Mouse (Mus musculus): Measurements from ENCODE around the gene Prrx2.

Prrx2 gene

DNA sequence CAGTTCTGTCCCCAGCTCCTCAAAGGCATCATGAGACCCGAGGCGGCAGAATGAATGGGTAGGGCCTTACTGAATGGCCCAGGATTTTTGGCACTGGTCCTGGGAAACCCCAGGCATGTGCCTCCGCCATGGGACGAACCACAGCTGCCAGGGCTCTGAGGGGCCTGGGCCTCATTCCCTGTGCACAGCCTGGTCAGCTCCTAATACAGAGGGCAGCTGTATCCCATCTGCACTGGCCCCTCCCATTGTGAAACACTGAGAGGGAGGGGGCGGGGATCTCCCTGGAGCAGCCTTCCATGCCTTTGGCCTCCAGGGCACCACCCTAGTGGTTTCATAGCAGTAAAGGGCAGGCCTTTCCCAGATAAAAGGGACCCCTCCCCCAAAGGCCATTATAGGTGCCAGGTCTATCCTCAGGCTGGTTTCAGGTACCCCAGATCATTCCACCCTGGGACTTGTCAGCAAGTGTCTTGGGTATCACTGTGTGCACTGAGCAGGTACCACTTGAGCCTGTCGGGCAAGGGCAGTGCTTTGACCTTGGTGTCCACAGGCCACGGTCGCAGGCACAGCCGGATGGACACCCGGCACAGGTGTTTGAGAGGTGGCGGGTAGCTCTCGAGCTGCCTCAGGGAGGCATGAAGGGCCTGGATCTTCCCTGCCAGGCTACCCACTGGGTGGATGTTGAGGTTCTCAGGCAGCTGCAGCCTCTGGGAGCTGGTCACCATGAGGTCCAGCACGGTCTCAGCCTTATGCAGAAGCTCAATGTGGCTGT, 11.2 kb upstream of the Prrx2 start:
- peak; percentile 69 to 79 for DNase-seq (ENCODE audit: low spot score in 2 of 2)

DNA sequence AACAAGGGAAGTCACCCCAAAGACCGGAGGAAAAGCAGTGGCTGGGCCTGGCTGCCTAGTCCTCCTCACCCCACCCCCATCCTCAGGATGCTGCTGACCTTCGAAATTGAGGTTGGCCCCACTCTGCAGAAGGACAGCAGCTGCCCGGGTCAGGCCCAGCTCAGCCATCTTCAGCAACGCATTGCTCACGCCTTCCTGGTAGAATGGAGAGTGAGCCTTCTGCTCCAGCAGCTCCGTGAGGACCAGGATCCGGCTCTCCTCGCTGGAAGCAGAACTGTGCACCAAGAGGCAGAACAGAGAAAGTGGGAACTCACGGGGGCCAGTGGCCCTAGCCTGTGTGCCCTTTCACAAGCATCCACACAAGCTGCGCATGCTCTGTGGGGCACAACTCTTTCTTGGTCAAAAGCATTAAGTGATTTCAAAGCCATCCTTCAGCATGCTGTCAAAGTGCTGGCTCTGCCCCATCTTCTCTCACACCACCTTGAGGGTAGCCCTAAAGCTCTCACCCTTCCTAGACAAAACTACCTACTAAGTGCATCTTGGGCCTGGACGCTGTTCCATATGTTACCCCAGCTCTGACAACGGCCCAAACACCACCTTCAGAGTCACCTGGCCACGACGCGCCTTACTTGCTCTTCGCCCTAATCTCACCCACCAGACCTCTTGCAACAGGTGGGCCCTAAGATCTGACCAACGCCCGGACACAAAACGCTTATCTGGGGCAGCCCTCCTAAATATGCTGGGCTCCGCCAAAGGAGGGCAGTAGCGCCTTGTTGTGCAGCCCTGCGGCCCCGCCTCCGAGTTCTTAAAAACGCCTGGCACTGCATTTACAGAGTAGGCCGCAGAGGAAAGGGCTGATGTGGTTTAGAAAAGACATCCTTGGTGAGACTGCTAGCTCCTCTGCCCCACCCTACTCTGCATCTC, 7.7 kb upstream of the Prrx2 start:
- DNase-seq (ENCODE audit: low spot score in 2 of 2) = no peak

DNA sequence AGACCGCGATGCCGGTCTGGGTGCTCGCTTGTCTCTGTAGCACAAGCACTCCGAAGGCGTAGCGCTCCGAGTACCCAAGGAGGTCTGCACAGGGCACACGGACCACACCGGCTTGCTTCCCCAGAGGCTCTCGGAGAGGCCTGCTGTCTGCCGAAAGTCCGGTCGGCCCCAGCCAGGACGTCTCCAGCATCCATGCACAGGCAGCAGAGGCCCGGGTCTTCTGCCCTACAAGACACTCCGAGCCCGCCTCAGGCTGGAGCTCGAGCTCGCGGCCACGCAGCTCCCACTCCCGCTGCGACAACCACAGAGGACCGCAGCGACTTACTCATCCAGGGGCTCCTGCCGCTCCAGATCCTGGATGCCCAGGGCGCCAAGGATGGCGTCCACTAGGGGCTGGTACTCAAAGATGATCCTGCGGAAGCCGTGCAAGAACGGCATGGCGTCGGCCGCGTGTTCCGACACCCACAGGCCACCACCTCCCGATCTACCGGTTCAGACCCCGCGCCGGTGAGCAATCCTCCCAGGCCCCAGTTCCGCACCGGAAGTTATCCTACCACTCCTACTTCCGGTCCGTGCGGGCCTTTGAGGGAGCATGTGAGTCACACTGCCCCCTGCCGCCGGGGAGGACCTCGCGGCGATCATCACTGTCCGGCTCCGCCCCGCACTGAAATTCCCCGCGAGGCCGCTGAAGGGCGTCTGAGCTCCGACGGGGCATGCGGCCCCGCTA, 6.9 kb upstream of the Prrx2 start:
- DNase-seq (ENCODE audit: low spot score in 2 of 2) = peak; percentile 92 to 97

DNA sequence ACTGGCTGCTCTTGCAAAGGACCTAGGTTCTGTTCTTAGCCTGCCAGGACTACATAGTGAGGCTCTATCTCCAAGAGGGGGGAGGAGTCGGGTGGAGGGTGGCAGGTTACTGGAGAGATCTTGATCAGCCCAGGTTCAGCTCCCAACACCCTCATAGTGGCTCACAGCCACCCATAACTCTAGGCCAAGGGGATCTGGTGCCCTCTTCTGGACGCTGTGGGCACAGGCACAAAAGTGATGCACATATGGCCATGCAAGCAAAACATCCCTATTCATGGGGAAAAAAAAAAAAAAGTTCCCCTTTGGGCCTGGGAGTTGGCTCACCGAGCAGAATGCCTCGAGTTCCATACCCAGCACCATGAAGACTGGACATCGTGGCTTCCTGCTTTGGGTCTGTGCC, 5.5 kb upstream of the Prrx2 start:
- DNase-seq (ENCODE audit: low spot score in 2 of 2) = no peak

DNA sequence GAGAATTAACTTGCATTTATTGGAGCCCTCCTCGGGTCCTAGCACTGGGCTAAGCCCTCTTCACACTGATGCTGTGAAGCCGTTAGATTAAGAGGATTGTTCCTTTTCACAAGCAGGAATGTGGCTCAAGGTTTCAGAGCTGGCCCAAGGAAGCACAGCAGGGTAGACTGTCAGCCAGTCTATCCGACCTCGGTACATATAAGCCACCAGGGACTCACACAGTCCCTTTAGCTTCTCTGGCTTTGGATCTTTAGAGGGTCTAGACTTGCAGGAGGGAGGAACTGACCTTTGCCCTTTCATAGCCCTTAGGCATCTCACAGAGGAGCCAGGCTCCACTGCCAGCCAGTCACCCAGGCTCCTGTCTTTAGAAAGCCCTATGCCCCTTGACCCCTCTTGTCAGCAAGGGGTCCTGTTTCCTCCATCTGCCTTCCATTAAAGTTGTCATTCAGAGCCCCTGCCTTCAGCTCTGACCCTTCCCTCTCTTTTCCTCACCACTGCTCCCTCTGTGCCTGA, 4.4 kb upstream of the Prrx2 start, which contains the start of gene Asb6:
TSS of gene Asb6 (minus strand) at position 51 of the 513 bp plus-strand sequence.
- DNase-seq (ENCODE audit: low spot score in 2 of 2) = no peak

DNA sequence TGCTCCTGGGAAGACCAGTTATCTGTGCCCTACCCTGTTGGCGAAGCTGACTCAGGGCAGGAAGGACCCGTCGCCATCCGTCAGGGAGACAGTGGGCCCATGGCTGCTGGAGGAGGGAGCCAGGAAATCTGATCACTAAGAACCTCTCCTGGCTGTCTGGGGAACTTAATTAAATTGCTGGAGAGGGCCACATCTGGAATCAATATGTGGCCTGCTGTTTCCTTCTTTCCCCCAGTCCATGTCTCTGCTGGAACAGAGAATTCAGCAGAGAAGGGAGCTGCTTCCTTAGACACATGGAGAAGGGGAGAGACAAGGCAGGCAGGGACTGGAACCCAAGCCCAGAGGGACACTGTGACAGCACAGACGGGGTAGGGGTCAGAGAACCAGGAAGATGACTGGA, 1.1 kb upstream of the Prrx2 start:
- no peak for DNase-seq (ENCODE audit: low spot score in 2 of 2)

DNA sequence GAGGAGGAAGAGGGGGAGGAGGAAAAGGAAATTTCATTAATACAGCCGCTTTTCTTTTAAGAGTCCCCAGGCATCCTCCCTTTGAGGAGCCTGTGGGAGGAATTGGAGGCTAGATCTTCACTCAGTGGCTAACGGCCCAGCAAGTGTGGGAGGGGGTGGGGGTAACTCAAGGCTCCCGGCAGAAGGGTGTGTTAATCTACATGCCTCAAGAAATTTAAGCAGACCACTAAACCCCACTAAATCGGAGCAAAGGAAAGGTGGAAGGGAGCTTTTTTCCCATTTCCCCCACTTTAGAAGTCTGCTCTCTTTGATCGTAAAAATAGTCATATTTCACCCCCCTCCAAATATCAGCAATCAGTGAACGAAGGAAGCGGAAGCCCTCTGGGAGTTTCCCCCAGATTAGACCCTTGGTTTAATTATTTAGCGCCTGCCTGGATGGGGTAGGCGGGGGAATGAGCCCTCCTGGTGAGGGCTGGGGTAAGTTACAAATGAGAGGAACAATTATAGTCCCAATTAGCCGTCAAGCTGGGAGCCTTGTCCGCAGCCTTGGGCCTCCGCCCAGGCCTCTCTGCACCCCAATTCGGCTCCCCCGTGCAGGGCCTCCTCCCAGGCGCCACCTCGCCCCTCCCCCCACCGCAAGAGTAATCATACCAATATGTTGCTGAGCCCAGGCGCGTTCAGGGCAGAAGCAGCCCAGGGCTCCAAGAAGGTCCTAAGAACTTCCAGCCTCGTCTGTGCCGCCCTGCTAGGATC, 1.6 kb downstream of the Prrx2 start:
- DNase-seq (ENCODE audit: low spot score in 2 of 2) = no peak

DNA sequence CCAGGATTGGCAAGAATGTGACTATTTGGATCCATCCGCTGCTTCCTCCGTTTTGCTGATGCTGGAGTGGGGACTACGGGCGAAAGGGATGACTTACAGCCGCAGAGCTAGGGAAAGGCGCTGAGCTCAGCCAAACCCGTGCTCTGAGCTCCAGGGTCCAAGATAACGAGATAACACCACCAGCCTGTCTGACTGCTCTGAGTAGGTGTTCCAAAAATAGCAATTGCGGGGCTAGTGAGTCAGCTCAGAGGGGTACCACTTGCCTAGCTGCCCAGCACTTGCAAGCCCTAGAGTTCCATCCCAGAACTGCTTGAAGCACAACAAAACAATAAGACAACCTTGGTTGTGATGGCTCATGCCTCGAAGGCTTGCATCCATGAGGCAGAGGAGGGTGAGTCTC, 7.8 kb downstream of the Prrx2 start:
- no peak for DNase-seq (ENCODE audit: low spot score in 2 of 2)

DNA sequence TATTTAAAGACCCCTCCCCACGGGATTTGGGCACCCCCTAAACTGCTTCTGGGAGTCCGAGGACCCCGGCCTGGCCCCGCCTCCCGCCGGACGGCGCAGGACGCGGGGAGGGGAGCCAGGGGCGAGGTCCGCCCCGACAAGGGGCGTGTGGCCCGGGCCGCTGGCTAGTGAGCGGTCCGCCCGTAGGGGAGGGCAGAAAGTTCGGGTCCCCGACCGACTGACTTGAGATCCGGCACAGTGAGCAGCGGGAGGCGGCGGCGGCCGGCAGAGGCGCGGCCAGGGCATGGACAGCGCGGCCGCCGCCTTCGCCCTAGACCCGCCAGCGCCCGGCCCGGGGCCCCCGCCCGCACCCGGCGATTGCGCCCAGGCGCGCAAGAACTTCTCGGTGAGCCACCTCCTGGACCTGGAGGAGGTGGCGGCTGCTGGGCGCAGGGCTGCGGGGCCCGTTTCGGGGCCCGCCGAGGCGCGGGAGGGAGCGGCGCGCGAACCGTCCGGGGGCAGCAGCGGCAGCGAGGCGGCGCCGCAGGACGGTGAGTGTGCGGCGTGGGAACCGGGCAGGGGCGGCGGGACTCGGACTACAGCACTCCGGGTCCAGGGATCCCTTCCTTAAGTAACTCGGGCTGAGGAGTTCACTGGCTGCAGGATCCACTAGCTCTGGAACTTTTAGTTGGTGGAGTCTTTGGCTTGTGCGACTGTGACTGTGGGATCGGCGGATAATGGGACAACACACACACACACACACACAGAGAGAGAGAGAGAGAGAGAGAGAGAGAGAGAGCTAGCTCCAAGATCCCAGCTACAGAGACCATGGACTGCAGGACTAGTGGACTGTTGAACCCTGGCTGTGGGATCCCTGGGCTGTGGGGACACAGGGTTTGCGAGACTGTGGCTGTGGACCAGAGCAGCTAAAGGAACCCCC, 10.6 kb downstream of the Prrx2 start:
- DNase-seq (ENCODE audit: low spot score in 2 of 2) = no peak

DNA sequence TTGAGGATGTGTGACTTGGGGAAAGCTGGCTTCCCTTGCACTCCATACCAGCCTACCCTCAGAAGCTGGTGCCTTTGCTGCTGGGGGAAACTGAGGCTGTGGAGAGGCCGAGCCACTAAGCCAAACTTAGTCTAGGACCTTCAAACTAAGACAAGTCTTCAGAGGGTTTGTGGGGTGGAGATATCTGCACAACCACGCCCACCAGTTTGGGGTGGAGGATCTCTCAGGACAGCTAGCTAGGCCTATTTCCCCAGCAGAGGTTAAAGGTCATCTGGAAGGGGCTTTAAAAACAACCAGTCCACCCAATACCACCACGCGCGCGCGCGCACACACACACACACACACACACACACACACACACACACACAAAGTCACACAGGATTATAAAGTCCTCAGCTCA, 11.5 kb downstream of the Prrx2 start:
- DNase-seq (ENCODE audit: low spot score in 2 of 2) = no peak

DNA sequence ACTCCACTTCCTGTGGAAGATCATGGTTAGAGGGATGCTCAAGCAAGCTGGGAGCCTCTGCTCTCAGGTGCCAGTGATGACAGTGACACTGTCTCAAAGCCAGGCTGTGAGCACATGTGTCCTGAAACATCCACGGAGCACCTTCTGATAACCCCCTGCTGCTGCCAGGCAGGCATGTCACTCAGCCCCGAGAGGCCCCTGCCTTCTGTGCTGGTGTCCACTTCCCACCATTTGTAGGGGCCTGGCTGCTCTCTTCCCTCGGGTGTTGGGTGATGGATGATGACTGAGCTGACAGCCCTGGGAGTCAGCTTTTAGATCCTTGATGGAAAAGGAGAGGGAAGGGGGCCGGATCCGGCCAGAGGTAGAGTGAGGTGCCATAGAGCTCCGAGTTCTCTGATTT, 12.0 kb downstream of the Prrx2 start:
- DNase-seq (ENCODE audit: low spot score in 2 of 2) = no peak

DNA sequence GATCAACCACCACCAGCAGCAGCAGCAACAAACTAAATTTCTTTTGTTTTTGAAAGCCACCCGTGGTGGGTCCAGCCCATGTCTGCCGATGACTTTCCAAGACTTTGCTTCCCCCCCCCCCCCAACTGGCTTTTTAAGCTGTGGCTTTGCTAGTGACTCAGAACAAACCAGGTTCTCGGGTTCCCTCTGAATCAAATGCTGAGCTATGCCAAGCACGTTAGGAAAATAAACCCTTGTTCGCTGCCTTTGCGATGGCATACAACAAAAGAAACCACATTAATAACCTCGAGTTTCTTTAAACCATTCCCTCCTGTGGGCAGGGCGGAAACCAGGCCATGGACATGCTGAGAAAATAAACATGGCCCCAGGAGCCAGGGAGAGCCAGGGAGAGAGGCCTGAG, 13.4 kb downstream of the Prrx2 start:
- DNase-seq (ENCODE audit: low spot score in 2 of 2) = no peak

DNA sequence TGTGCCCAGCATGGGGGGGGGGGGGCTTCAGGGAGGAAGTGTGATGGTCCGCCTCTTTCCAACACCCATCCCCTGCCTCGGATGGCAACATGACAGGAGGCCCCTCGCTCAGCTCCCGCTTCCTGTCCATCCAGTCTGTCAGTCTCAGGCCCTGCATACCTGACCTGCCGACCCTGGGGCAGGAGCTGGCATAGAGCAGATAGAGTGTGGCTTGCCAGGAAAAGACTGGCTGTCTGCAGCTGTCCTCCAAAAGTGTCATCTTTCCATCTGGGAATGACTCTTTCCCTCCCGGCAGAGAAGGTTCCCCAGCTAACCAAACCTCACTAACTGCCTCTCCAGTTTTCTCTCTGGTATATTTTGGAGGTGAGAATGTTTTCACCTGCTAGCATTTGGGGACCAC, 15.8 kb downstream of the Prrx2 start:
- DNase-seq (ENCODE audit: low spot score in 2 of 2) = no peak

DNA sequence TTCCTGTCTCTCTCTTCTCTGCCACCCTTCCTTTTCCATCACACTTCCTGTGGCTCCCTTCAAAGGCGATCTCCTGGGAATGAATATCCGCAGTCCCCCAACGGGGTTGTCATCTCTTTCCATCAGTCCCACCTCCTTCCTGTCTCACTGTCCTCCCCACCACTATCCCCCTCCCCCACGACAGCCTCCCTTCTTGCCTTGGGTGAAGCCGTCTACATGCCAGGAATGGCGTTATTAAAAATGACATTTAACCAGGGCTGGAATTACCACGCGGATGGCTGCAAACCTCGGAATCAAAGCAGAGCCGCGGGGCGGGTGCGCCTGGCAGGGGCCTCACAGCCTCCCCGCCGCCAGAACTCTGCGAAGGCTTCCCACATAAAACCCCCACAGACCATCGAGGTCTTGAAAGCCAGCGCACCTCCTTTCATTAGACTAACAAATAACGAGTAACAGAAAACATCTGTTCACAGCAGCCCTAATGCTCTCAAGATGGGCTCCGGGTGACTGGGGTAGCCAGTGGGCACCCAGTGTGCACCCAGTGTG, 18.1 kb downstream of the Prrx2 start:
- no peak for DNase-seq (ENCODE audit: low spot score in 2 of 2)

DNA sequence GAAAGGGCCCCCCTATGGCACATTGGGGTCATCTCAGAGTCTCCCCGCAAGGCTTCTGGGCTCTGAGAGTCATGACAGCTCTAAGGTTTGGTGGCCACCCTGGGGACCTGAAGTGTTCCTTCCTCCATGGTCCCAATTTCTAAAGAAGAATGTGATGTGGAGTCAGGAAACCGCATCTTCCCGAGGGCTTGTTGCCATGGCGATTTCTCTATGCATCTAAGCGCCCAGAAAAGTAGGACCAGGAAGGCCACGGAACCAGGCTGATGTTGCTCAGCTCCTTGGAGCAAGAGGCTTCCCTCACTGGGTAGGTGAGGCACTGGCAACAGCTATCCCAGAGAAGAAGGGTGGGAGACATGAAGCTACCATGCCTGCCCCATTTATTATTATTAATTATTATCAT, 22.3 kb downstream of the Prrx2 start:
- DNase-seq (ENCODE audit: low spot score in 2 of 2) = no peak

DNA sequence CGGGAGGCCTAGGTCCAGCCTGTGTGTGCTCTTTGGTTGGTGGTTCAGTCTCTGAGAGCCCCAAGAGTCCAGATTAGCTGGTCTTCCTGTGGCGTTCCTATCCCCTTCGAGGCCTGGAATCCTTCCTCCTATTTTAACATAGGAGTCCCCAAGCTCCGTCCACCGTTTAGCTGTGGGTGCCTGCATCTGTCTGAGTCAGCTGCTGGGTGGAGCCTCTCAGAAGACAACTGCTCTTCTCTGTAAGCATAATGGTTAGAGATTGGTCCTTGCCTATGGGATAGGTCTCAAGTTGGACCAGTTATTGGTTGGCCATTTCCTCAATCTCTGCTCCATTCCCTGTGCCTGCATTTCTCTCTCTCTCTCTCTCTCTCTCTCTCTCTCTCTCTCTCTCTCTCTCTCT, 25.0 kb downstream of the Prrx2 start:
- DNase-seq (ENCODE audit: low spot score in 2 of 2) = no peak

DNA sequence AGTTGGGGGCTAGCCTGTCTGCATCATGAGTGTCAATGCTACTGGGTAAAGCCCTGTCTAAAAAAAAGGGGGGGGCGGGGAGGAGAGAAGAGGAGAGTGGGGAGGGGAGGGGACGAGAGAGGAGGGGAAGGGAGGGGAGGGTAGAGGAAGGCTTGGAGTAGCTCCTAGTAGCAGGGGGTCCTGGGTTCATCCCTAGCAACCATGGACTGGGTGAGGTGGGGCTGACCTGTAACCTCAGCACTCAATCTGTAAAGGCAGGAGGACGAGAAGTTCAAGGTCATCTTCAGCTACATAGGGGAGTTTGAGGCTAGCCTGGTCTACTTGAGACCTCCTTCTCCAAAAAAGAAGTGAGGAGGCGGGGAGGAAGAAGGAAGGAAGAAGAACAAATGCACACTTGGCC, 27.3 kb downstream of the Prrx2 start:
- no peak for DNase-seq (ENCODE audit: low spot score in 2 of 2)

DNA sequence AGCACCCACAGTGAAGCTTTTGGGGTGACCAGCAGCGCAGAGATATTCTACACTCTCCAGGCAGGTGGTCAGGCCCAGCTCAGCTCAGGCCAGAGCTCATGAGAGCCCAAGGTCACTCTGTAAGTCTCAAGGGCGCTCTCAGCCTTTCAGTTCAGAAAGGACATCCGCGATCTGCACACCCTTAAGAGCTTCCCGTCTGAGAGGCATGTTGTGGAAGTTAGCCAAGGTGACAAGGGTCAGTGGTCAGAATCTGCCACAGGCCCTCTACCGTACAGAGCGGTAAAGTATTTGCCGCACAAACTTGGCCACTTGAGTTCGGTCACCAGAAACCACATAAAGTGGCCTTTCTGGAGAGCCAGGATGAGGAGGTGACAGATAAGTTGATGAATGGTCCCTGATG, 28.8 kb downstream of the Prrx2 start:
- DNase-seq (ENCODE audit: low spot score in 2 of 2) = no peak

DNA sequence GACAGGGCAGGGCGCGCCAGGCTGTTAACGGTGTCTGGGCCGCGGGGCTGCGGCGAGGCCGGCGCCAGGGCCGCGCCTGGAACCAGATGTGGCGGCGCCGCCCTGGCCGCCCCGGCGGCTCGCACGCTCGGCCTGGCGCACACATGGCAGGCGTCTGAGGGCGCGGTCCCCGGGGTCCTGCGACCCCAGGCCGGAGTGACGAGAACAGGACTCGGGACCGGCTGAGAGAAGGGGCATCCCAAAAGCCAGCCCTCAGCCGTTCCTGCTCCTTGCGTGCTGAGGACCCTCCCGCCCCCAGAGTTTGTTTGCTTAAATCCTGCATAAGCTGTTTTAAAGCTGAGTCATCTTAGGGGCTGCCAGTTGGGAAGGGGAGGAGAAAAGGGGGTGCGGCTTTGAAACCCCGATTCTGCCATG, 30.2 kb downstream of the Prrx2 start:
- peak in 1 of 2 experiments; percentile 35 for DNase-seq (ENCODE audit: low spot score in 2 of 2)

DNA sequence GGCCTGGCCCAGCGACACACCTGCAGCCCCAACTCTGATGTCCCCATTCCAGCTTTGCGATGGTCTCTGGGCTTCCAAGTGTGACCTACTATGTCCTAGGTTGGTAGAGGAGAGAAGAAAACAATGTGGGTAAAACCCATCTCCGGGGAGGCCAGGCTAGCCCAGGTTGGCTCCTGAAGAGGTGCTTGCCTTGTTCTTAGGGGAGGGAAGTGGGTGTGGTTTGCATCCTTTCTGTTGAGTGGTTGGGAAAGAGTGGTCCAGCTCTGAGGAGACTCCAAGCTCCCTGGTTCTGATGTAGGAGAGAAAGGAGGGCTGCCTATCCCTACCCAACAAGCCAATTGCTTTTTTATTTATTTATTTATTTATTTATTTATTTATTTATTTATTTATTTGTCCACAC, 30.7 kb downstream of the Prrx2 start:
- no peak for DNase-seq (ENCODE audit: low spot score in 2 of 2)
